Mouse (Mus musculus): ENCODE measurements at regions not wholly inside any gene's neighbourhood (a gene's known extent, or its start where the extent isn't known, plus 50 kb on each side); places are given as distances from the start of the nearest gene placed in this dataset.

- no peak overlapping the region for H3K9ac ChIP-seq (ENCODE audit: low read depth, low read length)
- WGBS = 64% methylated on average over 3 of the region's 3 CpGs
- no peak overlapping the region for H3K27ac ChIP-seq (ENCODE audit: low read depth, low read length)
- no peaks in the 10 kb centered on the region for H3K27me3 ChIP-seq (replicated peaks; ENCODE audit: control insufficient read depth, insufficient read depth, low read length)
- H3K4me2 ChIP-seq (replicated peaks; ENCODE audit: low read depth) = no peak overlapping the region
- H3K9me3 ChIP-seq (ENCODE audit: control insufficient read depth) = no peaks in the 10 kb centered on the region
- TF ChIP-seq CTCF (IDR thresholded peaks at IDR 0.05; ENCODE audit: low read depth) = peak; percentile 82
- H3K4me1 ChIP-seq (replicated peaks; ENCODE audit: control insufficient read depth, insufficient read depth, low read length) = no peaks in the 10 kb centered on the region
- no peaks in the 10 kb centered on the region for H3K36me3 ChIP-seq (ENCODE audit: control insufficient read depth, insufficient read depth)
- peak; percentile 49 for ATAC-seq
- no peak overlapping the region for H3K4me3 ChIP-seq (ENCODE audit: low read depth, low read length)
These were observed 289.1 kb upstream of the Sash1 start for GRCm38 (mm10) chr10:9174997-9175396.

DNA sequence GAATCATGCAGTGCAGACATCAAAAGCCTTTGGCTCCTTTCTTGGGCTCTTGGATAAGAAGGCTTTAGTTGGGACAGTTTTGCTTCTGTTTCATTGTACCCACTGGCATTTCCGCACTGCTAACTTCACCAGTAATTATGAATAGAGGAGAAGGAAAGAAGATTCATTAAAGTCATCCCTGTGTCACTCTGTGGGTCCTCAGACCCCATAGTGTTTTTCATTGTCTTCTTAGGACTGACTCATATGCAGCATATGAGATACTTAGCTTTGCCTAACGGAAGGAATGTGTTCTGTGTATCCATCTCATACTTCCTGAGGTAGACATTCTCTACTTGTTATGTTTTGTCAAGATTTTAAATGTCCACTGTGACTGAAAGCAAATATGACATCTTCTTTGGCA lies 287.6 kb upstream of the Sash1 start:
- WGBS = 88% methylated on average over 2 of the region's 2 CpGs
- no peak overlapping the region for H3K4me2 ChIP-seq (replicated peaks; ENCODE audit: low read depth)

GRCm38 (mm10) chr10:9168725-9169124 lies 282.9 kb upstream of the Sash1 start:
- no peak for ATAC-seq
- WGBS = 87% methylated on average over 7 of the region's 7 CpGs
- Histone ChIP-seq H3K9ac (ENCODE audit: low read depth, low read length) (no peak overlapping the region), H3K27ac (ENCODE audit: low read depth, low read length) (no peak overlapping the region), H3K27me3 (replicated peaks; ENCODE audit: control insufficient read depth, insufficient read depth, low read length) (no peaks in the 10 kb centered on the region), H3K4me3 (ENCODE audit: low read depth, low read length) (no peak overlapping the region), H3K36me3 (ENCODE audit: control insufficient read depth, insufficient read depth) (no peaks in the 10 kb centered on the region), H3K4me1 (replicated peaks; ENCODE audit: control insufficient read depth, insufficient read depth, low read length) (no peaks in the 10 kb centered on the region), H3K9me3 (ENCODE audit: control insufficient read depth) (no peaks in the 10 kb centered on the region), H3K4me2 (replicated peaks; ENCODE audit: low read depth) (no peak overlapping the region)
- TF ChIP-seq CTCF (IDR thresholded peaks at IDR 0.05; ENCODE audit: low read depth) = no peak

More for the DNA sequence above, 287.6 kb upstream of the Sash1 start:
- Histone ChIP-seq H3K27ac (ENCODE audit: low read depth, low read length) (no peak overlapping the region), H3K4me1 (replicated peaks; ENCODE audit: control insufficient read depth, insufficient read depth, low read length) (no peaks in the 10 kb centered on the region), H3K36me3 (ENCODE audit: control insufficient read depth, insufficient read depth) (no peaks in the 10 kb centered on the region), H3K27me3 (replicated peaks; ENCODE audit: control insufficient read depth, insufficient read depth, low read length) (no peaks in the 10 kb centered on the region), H3K9me3 (ENCODE audit: control insufficient read depth) (no peaks in the 10 kb centered on the region), H3K4me3 (ENCODE audit: low read depth, low read length) (no peak overlapping the region), H3K9ac (ENCODE audit: low read depth, low read length) (no peak overlapping the region)
- ATAC-seq = no peak
- TF ChIP-seq CTCF (IDR thresholded peaks at IDR 0.05; ENCODE audit: low read depth) = no peak

- no peak overlapping the region for H3K27ac ChIP-seq (ENCODE audit: low read depth, low read length)
- H3K9me3 ChIP-seq (ENCODE audit: control insufficient read depth) = no peaks in the 10 kb centered on the region
- H3K4me3 ChIP-seq (ENCODE audit: low read depth, low read length) = no peak overlapping the region
- peak overlapping the region; percentile 21 for H3K4me2 ChIP-seq (replicated peaks; ENCODE audit: low read depth)
- no peaks in the 10 kb centered on the region for H3K4me1 ChIP-seq (replicated peaks; ENCODE audit: control insufficient read depth, insufficient read depth, low read length)
- no peak for ATAC-seq
- H3K36me3 ChIP-seq (ENCODE audit: control insufficient read depth, insufficient read depth) = no peaks in the 10 kb centered on the region
- H3K27me3 ChIP-seq (replicated peaks; ENCODE audit: control insufficient read depth, insufficient read depth, low read length) = no peaks in the 10 kb centered on the region
- no peak overlapping the region for H3K9ac ChIP-seq (ENCODE audit: low read depth, low read length)
- no peak for TF ChIP-seq CTCF (IDR thresholded peaks at IDR 0.05; ENCODE audit: low read depth)
- WGBS = 50% methylated on average over 12 of the region's 12 CpGs
These were observed 280.1 kb upstream of the Sash1 start for GRCm38 (mm10) chr10:9166017-9166416.

- Histone ChIP-seq H3K4me1 (replicated peaks; ENCODE audit: control insufficient read depth, insufficient read depth, low read length) (no peaks in the 10 kb centered on the region), H3K27me3 (replicated peaks; ENCODE audit: control insufficient read depth, insufficient read depth, low read length) (no peaks in the 10 kb centered on the region), H3K4me2 (replicated peaks; ENCODE audit: low read depth) (peak overlapping the region; percentile 21), H3K4me3 (ENCODE audit: low read depth, low read length) (no peak overlapping the region), H3K36me3 (ENCODE audit: control insufficient read depth, insufficient read depth) (no peaks in the 10 kb centered on the region), H3K9me3 (ENCODE audit: control insufficient read depth) (no peaks in the 10 kb centered on the region), H3K9ac (ENCODE audit: low read depth, low read length) (no peak overlapping the region), H3K27ac (ENCODE audit: low read depth, low read length) (no peak overlapping the region)
- WGBS = 52% methylated on average over 12 of the region's 12 CpGs
- TF ChIP-seq CTCF (IDR thresholded peaks at IDR 0.05; ENCODE audit: low read depth) = no peak
- ATAC-seq = no peak
These were observed 279.7 kb upstream of the Sash1 start for GRCm38 (mm10) chr10:9165598-9165997.

- no peak for ATAC-seq
- 91% methylated on average over 7 of the region's 7 CpGs for WGBS
- no peak for TF ChIP-seq CTCF (IDR thresholded peaks at IDR 0.05; ENCODE audit: low read depth)
- H3K4me3 ChIP-seq (ENCODE audit: low read depth, low read length) = no peak overlapping the region
- no peaks in the 10 kb centered on the region for H3K27me3 ChIP-seq (replicated peaks; ENCODE audit: control insufficient read depth, insufficient read depth, low read length)
- no peak overlapping the region for H3K9ac ChIP-seq (ENCODE audit: low read depth, low read length)
- H3K36me3 ChIP-seq (ENCODE audit: control insufficient read depth, insufficient read depth) = no peaks in the 10 kb centered on the region
- H3K4me1 ChIP-seq (replicated peaks; ENCODE audit: control insufficient read depth, insufficient read depth, low read length) = no peaks in the 10 kb centered on the region
- no peak overlapping the region for H3K4me2 ChIP-seq (replicated peaks; ENCODE audit: low read depth)
- no peaks in the 10 kb centered on the region for H3K9me3 ChIP-seq (ENCODE audit: control insufficient read depth)
- H3K27ac ChIP-seq (ENCODE audit: low read depth, low read length) = no peak overlapping the region
These were observed 278.5 kb upstream of the Sash1 start for GRCm38 (mm10) chr10:9164333-9164732.

DNA sequence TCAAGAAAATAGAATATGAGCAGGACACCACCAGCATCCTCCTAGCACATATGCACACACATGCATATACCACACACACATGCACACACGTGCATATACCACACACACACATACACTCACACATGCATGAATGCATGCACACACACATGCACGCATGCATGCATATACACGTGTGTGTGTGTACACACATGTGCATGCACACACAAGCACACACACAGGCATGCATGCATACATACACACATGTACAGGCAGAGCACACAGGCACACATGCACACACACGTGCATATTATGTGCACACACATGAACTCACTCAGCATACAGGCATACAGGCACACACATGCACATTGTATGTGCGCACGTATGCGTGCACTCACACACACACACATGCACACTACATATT lies 275.7 kb upstream of the Sash1 start:
- TF ChIP-seq CTCF (IDR thresholded peaks at IDR 0.05; ENCODE audit: low read depth) = no peak
- Histone ChIP-seq H3K36me3 (ENCODE audit: control insufficient read depth, insufficient read depth) (no peaks in the 10 kb centered on the region), H3K4me3 (ENCODE audit: low read depth, low read length) (no peak overlapping the region), H3K4me2 (replicated peaks; ENCODE audit: low read depth) (no peak overlapping the region), H3K27me3 (replicated peaks; ENCODE audit: control insufficient read depth, insufficient read depth, low read length) (no peaks in the 10 kb centered on the region), H3K4me1 (replicated peaks; ENCODE audit: control insufficient read depth, insufficient read depth, low read length) (no peaks in the 10 kb centered on the region), H3K9ac (ENCODE audit: low read depth, low read length) (no peak overlapping the region), H3K9me3 (ENCODE audit: control insufficient read depth) (no peaks in the 10 kb centered on the region), H3K27ac (ENCODE audit: low read depth, low read length) (no peak overlapping the region)
- ATAC-seq = no peak
- WGBS = 92% methylated on average over 7 of the region's 7 CpGs
